Mouse (Mus musculus) kidney, embryonic 15.5 days (tissue): Measurements from ENCODE around the gene Ptprd. TPM values are rescaled to one million over a fixed set of nuclear protein-coding genes. Genes with fewer than 3 reads are reported as not detected.
A peak's percentile ranks its signal among the peaks of the same experiment; 100 is the strongest.

Source experiments
- ATAC-seq: fragments of 200-750 bp; cut with Nextera tagmentation; replicated peaks from 2 replicates; pipeline ENCODE4 v1.8.0; 2017; ENCODE audit warnings: moderate TSS enrichment; ENCODE audit not compliant: low FRiP score
- H3K27ac ChIP-seq: fragments of 300-500 bp; sonication (generic); 2 replicates; pipeline ENCODE4 v1.5.1; 2015; ENCODE audit warnings: mild to moderate bottlenecking, inconsistent platforms
- H3K27me3 ChIP-seq: fragments of 300-500 bp; sonication (generic); 2 replicates; pipeline ENCODE4 v1.6.1; 2015; ENCODE audit warnings: inconsistent platforms
- H3K36me3 ChIP-seq: fragments of 300-500 bp; sonication (generic); 2 replicates; pipeline ENCODE4 v1.6.1; 2015; ENCODE audit warnings: inconsistent platforms
- H3K4me1 ChIP-seq: fragments of 300-500 bp; sonication (generic); 2 replicates; pipeline ENCODE4 v1.6.1; 2015; ENCODE audit warnings: inconsistent platforms
- H3K4me2 ChIP-seq: fragments of 300-500 bp; sonication (generic); 2 replicates; pipeline ENCODE4 v1.6.1; 2015; ENCODE audit warnings: moderate library complexity, mild to moderate bottlenecking, inconsistent platforms
- H3K4me3 ChIP-seq: fragments of 300-500 bp; sonication (generic); replicated peaks from 2 replicates; pipeline ENCODE4 v1.5.1; 2015; ENCODE audit warnings: mild to moderate bottlenecking, inconsistent platforms
- H3K9ac ChIP-seq: fragments of 300-500 bp; sonication (generic); 2 replicates; pipeline ENCODE4 v1.6.1; 2015; ENCODE audit warnings: mild to moderate bottlenecking, inconsistent platforms
- H3K9me3 ChIP-seq: fragments of 300-500 bp; sonication (generic); replicated peaks from 2 replicates; pipeline ENCODE4 v1.6.1; 2016; ENCODE audit warnings: inconsistent platforms
- WGBS: fragments of 180-500 bp; shearing (Covaris S2); methylation state at CpG from one replicate; pipeline ENCODE4 v1.1.7; 2015; ENCODE audit warnings: mixed read lengths; 5-methylcytosine and 5-hydroxymethylcytosine counted together
- polyA plus RNA-seq: library from polyadenylated mRNA; unstranded; fragments of >200 nt; fragmentation: Nextera tagmentation; extraction: Ambion mirVana; gene quantifications from 2 replicates; pipeline ENCODE4 v1.2.1, GENCODE M21; 2015

Ptprd gene
- polyA plus RNA-seq, result 21.6 and 23.6 TPM in 2 replicates

- WGBS, result 1% methylated on average over 64 of the region's 86 CpGs
- Histone ChIP-seq H3K4me3 (peak within 1 kb of the TSS; percentile 58), H3K9ac (peak within 1 kb of the TSS; percentile 31; the same call in 1 of the 2 replicates), H3K4me1 (0 out of 2 replicates have a peak, but pooled peaks cover 7% of the 10 kb centered on the region), H3K27me3 (peaks cover 33% of the 10 kb centered on the region), H3K36me3 (no peaks in the 10 kb centered on the region), H3K27ac (no peak within 1 kb of the TSS), H3K9me3 (no peaks in the 10 kb centered on the region), H3K4me2 (peak within 1 kb of the TSS; percentile 89)
- peak; percentile 92 for ATAC-seq
Observed at GRCm38 (mm10) chr4:78211529-78212494, at the start of gene Ptprd. Ptprd (minus strand) TSS chr4:78211961.

DNA sequence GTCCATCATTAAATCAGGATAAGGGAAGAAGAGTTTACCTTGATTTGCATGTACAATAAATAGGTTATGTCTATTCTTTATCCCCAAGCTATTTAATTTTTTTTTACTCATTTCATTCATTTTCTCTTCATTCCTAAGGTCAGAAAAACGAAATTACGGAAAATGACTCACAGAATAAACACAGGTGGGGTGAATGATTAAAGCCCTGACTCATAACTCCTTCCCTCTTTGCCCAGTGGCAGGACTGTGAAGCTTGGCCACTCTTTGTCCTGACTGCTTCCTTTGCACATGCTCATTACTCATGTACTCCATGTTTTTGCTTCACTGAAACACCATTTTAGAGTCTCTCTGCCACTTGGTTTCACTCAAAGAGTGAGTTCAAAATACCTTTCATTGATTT, 24.1 kb upstream of the Ptprd start:
- Histone ChIP-seq H3K4me2 (no peak overlapping the region), H3K36me3 (no peaks in the 10 kb centered on the region), H3K4me1 (no peaks in the 10 kb centered on the region), H3K9me3 (no peaks in the 10 kb centered on the region), H3K27ac (no peak overlapping the region), H3K27me3 (no peaks in the 10 kb centered on the region), H3K9ac (no peak overlapping the region), H3K4me3 (no peak overlapping the region)
- WGBS, result 70% methylated on average over 2 of the region's 2 CpGs
- ATAC-seq, result no peak

- WGBS, result 77% methylated on average over 2 of the region's 2 CpGs
- H3K9ac ChIP-seq, result no peak overlapping the region
- H3K36me3 ChIP-seq, result no peaks in the 10 kb centered on the region
- H3K4me3 ChIP-seq, result no peak overlapping the region
- H3K27ac ChIP-seq, result no peak overlapping the region
- no peaks in the 10 kb centered on the region for H3K9me3 ChIP-seq
- ATAC-seq, result no peak
- H3K4me2 ChIP-seq, result no peak overlapping the region
- no peaks in the 10 kb centered on the region for H3K27me3 ChIP-seq
- H3K4me1 ChIP-seq, result no peaks in the 10 kb centered on the region
Observed at GRCm38 (mm10) chr4:78235316-78235715, 23.6 kb upstream of the Ptprd start.

DNA sequence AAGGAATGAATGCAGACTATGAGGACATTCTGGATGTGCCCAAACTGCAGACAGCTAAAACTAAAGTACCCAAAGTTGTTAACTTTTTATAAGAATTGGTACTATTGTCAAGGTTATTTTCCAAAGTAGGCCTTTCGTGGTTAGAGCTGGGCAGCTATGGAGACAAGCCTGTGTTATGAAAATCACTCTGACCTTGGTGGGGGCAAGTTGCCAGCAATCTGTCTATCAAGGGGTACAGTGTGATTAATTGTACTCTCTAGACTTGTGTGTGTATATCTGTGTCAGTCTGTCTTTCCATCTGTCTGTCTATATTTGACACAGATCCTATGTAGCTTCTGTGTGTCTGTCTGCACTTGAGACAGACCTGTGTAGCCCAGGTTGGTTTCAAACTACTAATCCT, 22.9 kb upstream of the Ptprd start:
- no peaks in the 10 kb centered on the region for H3K27me3 ChIP-seq
- no peaks in the 10 kb centered on the region for H3K9me3 ChIP-seq
- H3K27ac ChIP-seq, result no peak overlapping the region
- WGBS, result 74% methylated on average over 1 of the region's 1 CpGs
- no peak overlapping the region for H3K4me2 ChIP-seq
- H3K9ac ChIP-seq, result no peak overlapping the region
- H3K36me3 ChIP-seq, result no peaks in the 10 kb centered on the region
- ATAC-seq, result no peak
- no peak overlapping the region for H3K4me3 ChIP-seq
- H3K4me1 ChIP-seq, result no peaks in the 10 kb centered on the region

DNA sequence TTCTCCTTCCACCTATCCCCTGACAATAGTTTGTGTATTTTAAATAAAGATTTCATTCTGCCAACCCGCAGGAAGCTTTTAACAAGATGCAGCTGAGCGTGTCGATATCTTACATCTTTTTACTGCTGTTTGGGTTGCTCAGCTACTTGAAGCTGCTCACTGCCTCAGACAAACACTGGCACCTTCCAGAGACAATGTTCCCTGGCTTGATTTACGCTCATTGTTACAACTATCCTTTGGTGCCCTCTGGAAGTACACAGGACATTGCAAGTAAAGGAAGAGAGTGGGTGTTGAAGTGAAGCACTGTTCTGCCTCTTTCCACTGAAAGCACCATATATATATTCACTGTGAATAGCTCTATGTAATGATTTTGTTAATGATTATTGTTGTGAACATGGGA, 2.2 kb upstream of the Ptprd start:
- Histone ChIP-seq H3K27me3 (peaks cover 33% of the 10 kb centered on the region), H3K4me2 (no peak overlapping the region), H3K9ac (no peak overlapping the region), H3K36me3 (no peaks in the 10 kb centered on the region), H3K9me3 (no peaks in the 10 kb centered on the region), H3K4me1 (0 out of 2 replicates have a peak, but pooled peaks cover 7% of the 10 kb centered on the region), H3K4me3 (no peak overlapping the region), H3K27ac (no peak overlapping the region)
- no peak for ATAC-seq
- WGBS, result 52% methylated on average over 4 of the region's 4 CpGs

DNA sequence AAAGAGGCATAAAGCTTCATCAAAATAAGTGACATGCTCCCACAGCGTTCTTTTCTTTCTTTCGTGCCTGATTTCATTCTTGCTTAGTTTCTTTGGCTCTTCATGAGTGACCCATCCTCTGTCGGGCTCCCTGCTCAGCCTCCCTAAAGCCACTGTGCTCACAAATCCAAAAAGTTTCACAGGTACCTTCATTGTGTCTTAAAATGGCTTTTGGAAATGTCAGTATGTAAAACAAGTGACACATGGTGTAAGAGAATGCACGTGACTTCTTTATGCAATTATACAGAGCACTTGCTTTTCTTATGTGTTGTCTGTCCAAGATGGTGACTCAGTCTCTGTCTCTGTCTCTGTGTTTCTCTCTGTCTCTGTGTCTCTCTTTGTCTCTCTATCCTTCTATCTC, 1.2 kb upstream of the Ptprd start:
- H3K4me2 ChIP-seq, result no peak overlapping the region
- no peak for ATAC-seq
- 75% methylated on average over 4 of the region's 4 CpGs for WGBS

DNA sequence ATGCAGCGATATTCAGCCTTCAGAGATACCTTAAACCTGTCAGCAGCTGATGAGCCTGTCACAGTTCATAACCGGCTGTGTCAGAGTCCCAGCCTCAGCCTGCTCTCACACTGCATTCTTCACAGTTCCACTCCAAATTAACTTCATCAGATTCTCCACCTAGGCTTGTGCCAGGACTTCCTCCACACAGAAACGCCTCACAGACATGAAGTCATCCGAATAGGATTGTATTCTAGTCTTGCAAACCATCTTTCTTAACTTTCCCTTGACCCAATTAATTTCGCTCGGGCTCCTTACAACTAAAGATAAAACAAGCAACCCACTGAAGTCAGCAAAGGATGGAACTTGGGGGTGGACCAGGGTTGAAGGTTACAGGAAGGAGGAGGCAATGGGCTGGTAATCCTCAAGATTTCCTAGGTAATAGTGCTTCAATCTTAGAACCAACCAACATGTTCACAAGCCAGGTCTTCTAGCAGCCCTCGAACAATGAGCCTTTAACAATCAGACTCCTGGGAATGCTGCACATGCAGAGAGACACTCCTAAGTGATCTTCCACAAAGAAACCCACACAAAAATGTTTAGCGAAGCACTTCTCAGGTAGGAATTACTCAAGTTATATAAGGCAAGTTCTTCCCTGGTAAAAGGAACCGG, 758 bp downstream of the Ptprd start:
- H3K4me3 ChIP-seq, result peak overlapping the region; percentile 58
- peaks cover 33% of the 10 kb centered on the region for H3K27me3 ChIP-seq
- peak overlapping the region; percentile 89 for H3K4me2 ChIP-seq
- no peaks in the 10 kb centered on the region for H3K9me3 ChIP-seq
- H3K4me1 ChIP-seq, result 0 out of 2 replicates have a peak, but pooled peaks cover 7% of the 10 kb centered on the region
- WGBS, result 33% methylated on average over 9 of the region's 9 CpGs
- H3K27ac ChIP-seq, result no peak overlapping the region
- ATAC-seq, result no peak
- no peaks in the 10 kb centered on the region for H3K36me3 ChIP-seq
- H3K9ac ChIP-seq, result no peak overlapping the region

More for the DNA sequence above, 1.2 kb upstream of the Ptprd start:
- H3K9me3 ChIP-seq, result no peaks in the 10 kb centered on the region
- no peaks in the 10 kb centered on the region for H3K36me3 ChIP-seq
- H3K4me1 ChIP-seq, result 0 out of 2 replicates have a peak, but pooled peaks cover 7% of the 10 kb centered on the region
- no peak overlapping the region for H3K9ac ChIP-seq
- no peak overlapping the region for H3K27ac ChIP-seq
- peaks cover 33% of the 10 kb centered on the region for H3K27me3 ChIP-seq
- H3K4me3 ChIP-seq, result no peak overlapping the region

- ATAC-seq, result no peak
Observed at GRCm38 (mm10) chr4:78205018-78205417, 6.7 kb downstream of the Ptprd start.

GRCm38 (mm10) chr4:78168447-78168846, 43.3 kb downstream of the Ptprd start:
- ATAC-seq, result no peak
- Histone ChIP-seq H3K4me2 (no peak overlapping the region), H3K9me3 (no peaks in the 10 kb centered on the region), H3K4me3 (no peak overlapping the region), H3K27ac (no peak overlapping the region), H3K27me3 (no peaks in the 10 kb centered on the region), H3K36me3 (no peaks in the 10 kb centered on the region), H3K4me1 (no peaks in the 10 kb centered on the region), H3K9ac (no peak overlapping the region)
- 83% methylated on average over 1 of the region's 1 CpGs for WGBS

More at GRCm38 (mm10) chr4:78205018-78205417, 6.7 kb downstream of the Ptprd start:
- H3K36me3 ChIP-seq, result no peaks in the 10 kb centered on the region
- WGBS, result 51% methylated on average over 3 of the region's 3 CpGs
- no peak overlapping the region for H3K9ac ChIP-seq
- no peaks in the 10 kb centered on the region for H3K4me1 ChIP-seq
- H3K27ac ChIP-seq, result no peak overlapping the region
- no peak overlapping the region for H3K4me2 ChIP-seq
- H3K27me3 ChIP-seq, result no peaks in the 10 kb centered on the region; the same call in 1 of the 2 replicates
- no peaks in the 10 kb centered on the region for H3K9me3 ChIP-seq
- H3K4me3 ChIP-seq, result no peak overlapping the region

DNA sequence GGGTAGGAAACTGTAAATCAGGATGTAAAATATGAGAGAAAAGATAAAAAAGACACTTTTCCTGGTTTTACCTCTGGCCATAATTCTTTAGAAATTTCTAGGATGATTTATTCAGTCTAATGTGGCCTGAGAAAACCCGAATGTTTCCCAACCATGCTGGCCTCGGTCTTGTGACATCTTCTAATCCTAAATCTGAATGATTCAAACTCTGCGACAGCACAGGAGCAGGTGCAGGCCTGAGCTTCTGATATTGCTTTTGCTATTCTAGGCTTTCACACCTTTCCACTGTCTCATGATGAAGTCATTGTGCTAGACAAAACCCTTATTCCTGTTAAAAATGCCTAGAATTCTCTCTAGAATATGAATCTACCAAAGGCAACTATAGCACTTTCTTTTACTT, 51.3 kb downstream of the Ptprd start:
- Histone ChIP-seq H3K27ac (no peak overlapping the region), H3K27me3 (no peaks in the 10 kb centered on the region), H3K9me3 (no peaks in the 10 kb centered on the region), H3K9ac (no peak overlapping the region), H3K4me2 (no peak overlapping the region), H3K4me1 (no peaks in the 10 kb centered on the region), H3K36me3 (no peaks in the 10 kb centered on the region), H3K4me3 (no peak overlapping the region)
- no peak for ATAC-seq
- WGBS, result 73% methylated on average over 3 of the region's 3 CpGs

DNA sequence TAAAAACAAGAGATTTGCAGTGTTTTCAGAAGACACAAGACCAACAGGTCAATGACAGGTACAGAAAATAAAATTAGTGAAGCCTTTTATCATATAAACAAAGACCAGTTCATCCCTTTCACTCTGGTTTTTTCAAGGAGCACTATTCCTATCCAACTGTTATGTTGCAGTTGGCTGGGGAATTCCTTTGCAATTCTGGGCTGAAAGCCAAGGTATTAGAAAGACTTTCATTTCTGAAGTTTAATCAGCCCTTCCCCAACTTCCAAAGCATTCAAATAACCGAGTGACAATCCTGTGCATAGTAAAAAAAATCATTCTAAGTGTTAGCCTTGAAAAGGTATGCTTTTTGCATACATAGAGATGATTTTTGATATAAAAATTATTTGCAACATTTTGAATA, 61.2 kb downstream of the Ptprd start:
- H3K4me1 ChIP-seq, result no peaks in the 10 kb centered on the region
- no peak overlapping the region for H3K9ac ChIP-seq
- no peak overlapping the region for H3K4me2 ChIP-seq
- no peak overlapping the region for H3K27ac ChIP-seq
- no peaks in the 10 kb centered on the region for H3K9me3 ChIP-seq
- H3K4me3 ChIP-seq, result no peak overlapping the region
- no peak for ATAC-seq
- no peaks in the 10 kb centered on the region for H3K27me3 ChIP-seq
- WGBS, result 29% methylated on average over 1 of the region's 1 CpGs
- H3K36me3 ChIP-seq, result no peaks in the 10 kb centered on the region

DNA sequence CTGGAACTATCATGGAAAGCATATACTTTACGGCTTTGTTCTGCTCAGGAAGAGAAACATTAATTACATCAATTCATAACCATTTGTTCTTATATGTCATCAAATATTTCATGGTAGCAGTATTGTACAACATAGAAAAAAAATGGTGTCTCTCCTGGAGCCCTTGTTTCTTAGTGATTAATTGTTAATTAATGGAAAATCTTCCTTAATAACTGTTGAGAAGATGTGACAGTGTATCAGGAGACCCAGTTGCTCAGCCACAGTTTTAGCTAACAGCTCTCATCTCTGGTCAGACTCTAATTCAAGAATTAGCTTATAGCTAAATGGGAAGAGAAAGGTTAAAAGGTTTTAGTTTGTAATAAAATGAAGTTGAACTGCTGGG, 69.0 kb downstream of the Ptprd start:
- H3K36me3 ChIP-seq, result no peaks in the 10 kb centered on the region
- 50% methylated on average over 1 of the region's 1 CpGs for WGBS
- no peaks in the 10 kb centered on the region for H3K9me3 ChIP-seq
- no peak overlapping the region for H3K4me3 ChIP-seq
- no peak for ATAC-seq
- no peak overlapping the region for H3K9ac ChIP-seq
- H3K4me1 ChIP-seq, result no peaks in the 10 kb centered on the region
- H3K4me2 ChIP-seq, result no peak overlapping the region
- H3K27ac ChIP-seq, result no peak overlapping the region
- no peaks in the 10 kb centered on the region for H3K27me3 ChIP-seq
